Mouse (Mus musculus) heart, postnatal 0 days (tissue): ENCODE results near the gene Sorbs2.

Source experiments
- CTCF ChIP-seq: IDR thresholded peaks from 2 replicates; pipeline ENCODE4 v1.5.1; 2016; ENCODE audit warnings: antibody characterized with exemption, control low read depth, low read depth
- EP300 ChIP-seq: IDR thresholded peaks from 2 replicates; pipeline ENCODE4 v1.6.1; 2016; ENCODE audit warnings: antibody characterized with exemption, low read depth

- TF ChIP-seq CTCF = no peak
- no peak for TF ChIP-seq EP300
Observed at GRCm38 (mm10) chr8:45844097-45844885, 336.7 kb downstream of the Sorbs2 start.
